Mouse (Mus musculus) forebrain, embryonic 15.5 days (tissue): ENCODE measurements around the gene Fam198a. TPM values are rescaled to one million over a fixed set of nuclear protein-coding genes. Genes with fewer than 3 reads are reported as not detected.

Experiments
- ATAC-seq: fragments of 200-750 bp; cut with Nextera tagmentation; replicated peaks from 2 replicates; pipeline ENCODE4 v1.8.0; 2017; ENCODE audit warnings: mild to moderate bottlenecking, moderate TSS enrichment, moderate library complexity
- H3K27ac ChIP-seq: fragments of 300-500 bp; sonication (generic); replicated peaks from 2 replicates; pipeline ENCODE4 v1.5.1; 2015; ENCODE audit warnings: mild to moderate bottlenecking, inconsistent platforms
- H3K27me3 ChIP-seq: fragments of 300-500 bp; sonication (generic); 2 replicates; pipeline ENCODE4 v1.6.1; 2015; ENCODE audit warnings: inconsistent platforms
- H3K36me3 ChIP-seq: fragments of 300-500 bp; sonication (generic); 2 replicates; pipeline ENCODE4 v1.6.1; 2015; ENCODE audit warnings: mild to moderate bottlenecking, inconsistent platforms
- H3K4me1 ChIP-seq: fragments of 300-500 bp; sonication (generic); 2 replicates; pipeline ENCODE4 v1.6.1; 2015; ENCODE audit warnings: inconsistent platforms
- H3K4me2 ChIP-seq: fragments of 300-500 bp; sonication (generic); replicated peaks from 2 replicates; pipeline ENCODE4 v1.6.1; 2015; ENCODE audit warnings: mild to moderate bottlenecking, inconsistent platforms
- H3K4me3 ChIP-seq: fragments of 300-500 bp; sonication (generic); 2 replicates; pipeline ENCODE4 v1.5.1; 2015; ENCODE audit warnings: mild to moderate bottlenecking, inconsistent platforms
- H3K9ac ChIP-seq: fragments of 300-500 bp; sonication (generic); replicated peaks from 2 replicates; pipeline ENCODE4 v1.6.1; 2015; ENCODE audit warnings: mild to moderate bottlenecking, inconsistent platforms
- H3K9me3 ChIP-seq: fragments of 300-500 bp; sonication (generic); 2 replicates; pipeline ENCODE4 v1.6.1; 2016; ENCODE audit warnings: inconsistent platforms
- WGBS: fragments of 180-500 bp; shearing (Covaris S2); methylation state at CpG from one replicate; pipeline ENCODE4 v1.1.7; 2015; ENCODE audit warnings: mixed read lengths; 5-methylcytosine and 5-hydroxymethylcytosine counted together
- polyA plus RNA-seq: library from polyadenylated mRNA; unstranded; fragments of >200 nt; fragmentation: Nextera tagmentation; extraction: Ambion mirVana; gene quantifications from 2 replicates; pipeline ENCODE4 v1.2.1, GENCODE M21; 2015

Fam198a gene
- polyA plus RNA-seq, 1 experiment from 2014 or later, result 1.4 TPM

DNA sequence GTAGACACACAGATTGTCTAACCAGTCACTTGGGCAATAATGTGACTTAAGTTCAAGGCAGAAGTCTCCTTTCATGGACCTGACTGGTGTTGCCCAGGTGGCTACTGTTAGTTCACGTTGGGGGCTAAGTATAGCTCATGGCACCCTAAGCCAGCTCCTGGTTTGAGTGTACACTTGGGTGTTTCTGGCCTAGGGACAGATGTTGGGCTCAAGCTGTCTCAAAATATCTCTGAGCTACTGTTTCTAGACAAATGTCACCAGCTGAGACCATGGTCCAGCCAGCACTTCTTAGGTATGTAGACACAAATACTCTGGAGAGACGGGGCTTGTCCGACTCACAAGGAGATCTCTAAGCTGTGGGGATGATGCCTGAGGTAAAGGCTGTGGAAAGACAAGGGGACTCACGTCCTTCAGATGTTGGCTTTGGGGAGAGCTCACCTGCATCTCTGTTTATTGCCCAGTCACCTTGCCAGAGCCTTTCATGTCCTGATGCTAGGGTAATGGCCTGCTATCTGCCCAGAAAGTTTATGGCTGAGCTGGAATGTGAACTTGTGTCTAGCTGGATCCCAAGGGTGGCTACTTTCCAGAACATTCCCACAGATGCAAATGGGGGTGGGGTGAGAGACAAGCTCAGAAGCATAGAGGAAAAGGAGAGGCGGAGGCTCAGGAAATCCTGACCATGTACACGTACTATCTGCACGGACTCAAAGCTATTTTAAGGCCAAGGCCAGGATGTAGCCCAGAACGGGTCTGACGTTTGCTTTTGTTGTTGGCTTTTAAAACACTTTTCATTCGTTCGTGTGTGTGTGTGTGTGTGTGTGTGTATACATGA, 77.3 kb downstream of the Fam198a start:
- no peak for ATAC-seq
- 83% methylated on average over 11 of the region's 11 CpGs for WGBS
- H3K36me3 ChIP-seq, result no peaks in the 10 kb centered on the region
- H3K27ac ChIP-seq, result no peak overlapping the region
- no peak overlapping the region for H3K4me2 ChIP-seq
- H3K4me1 ChIP-seq, result peaks cover 4% of the 10 kb centered on the region; the same call in 1 of the 2 replicates
- H3K9me3 ChIP-seq, result no peaks in the 10 kb centered on the region
- H3K27me3 ChIP-seq, result no peaks in the 10 kb centered on the region
- no peak overlapping the region for H3K4me3 ChIP-seq
- H3K9ac ChIP-seq, result no peak overlapping the region

DNA sequence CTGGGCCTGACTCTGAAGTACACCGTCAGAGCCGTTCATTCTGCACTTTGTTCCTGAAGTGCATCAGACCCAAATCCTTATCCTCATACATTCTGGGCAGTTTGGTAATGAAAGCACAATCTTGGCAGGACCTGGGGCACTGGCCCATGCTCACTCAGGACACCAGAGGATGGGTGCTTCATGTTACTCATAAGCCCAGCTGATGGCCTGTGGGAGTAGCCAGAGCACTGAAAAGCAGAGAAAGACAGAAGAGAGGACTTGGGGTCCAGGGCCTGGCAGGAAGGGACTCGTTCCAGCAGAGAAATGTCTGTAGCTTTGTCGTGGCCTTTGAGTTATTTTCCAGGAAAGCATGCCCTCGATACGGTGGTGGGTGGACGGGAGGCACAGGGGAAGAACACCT, 79.0 kb downstream of the Fam198a start:
- Histone ChIP-seq H3K36me3 (no peaks in the 10 kb centered on the region), H3K4me1 (peaks cover 4% of the 10 kb centered on the region; the same call in 1 of the 2 replicates), H3K9ac (no peak overlapping the region), H3K4me2 (no peak overlapping the region), H3K27me3 (no peaks in the 10 kb centered on the region), H3K4me3 (no peak overlapping the region), H3K27ac (no peak overlapping the region), H3K9me3 (no peaks in the 10 kb centered on the region)
- ATAC-seq, result no peak
- 90% methylated on average over 7 of the region's 7 CpGs for WGBS

Other genes with a start within 250 kb of the Fam198a start
- 33.9 and 39.2 TPM in 2 replicates for gene Sec22c, start 245.5 kb upstream of the Fam198a start, polyA plus RNA-seq
- gene Ss18l2, start 240.7 kb upstream of the Fam198a start, polyA plus RNA-seq, result 145 TPM in 2 replicates
- 57.5 and 58.4 TPM in 2 replicates for gene Nktr, start 231.8 kb upstream of the Fam198a start, polyA plus RNA-seq
- 20.1 and 20.6 TPM in 2 replicates for gene Zfp651, start 191.7 kb upstream of the Fam198a start, polyA plus RNA-seq
- gene Klhl40, start 173.4 kb upstream of the Fam198a start, polyA plus RNA-seq, result 0.50 and 0.69 TPM in 2 replicates
- 0.25 TPM in 1 of 2 replicates, not detected in the other for gene Hhatl, start 158.5 kb upstream of the Fam198a start, polyA plus RNA-seq
- gene Ccdc13, start 111.5 kb upstream of the Fam198a start, polyA plus RNA-seq, result 1.9 and 3.0 TPM in 2 replicates
- gene Higd1a, start 92.6 kb upstream of the Fam198a start, polyA plus RNA-seq, result 124 and 129 TPM in 2 replicates
- 1.9 and 2.7 TPM in 2 replicates for gene Ackr2, start 52.6 kb upstream of the Fam198a start, polyA plus RNA-seq
- 0.15 TPM in 1 of 2 replicates, not detected in the other for gene Cyp8b1, start 34.7 kb upstream of the Fam198a start, polyA plus RNA-seq
- 23.9 and 28.3 TPM in 2 replicates for gene Pomgnt2, start 46.1 kb downstream of the Fam198a start, polyA plus RNA-seq
- gene Snrk, start 166.3 kb downstream of the Fam198a start, polyA plus RNA-seq, result 73.0 and 84.7 TPM in 2 replicates